Mouse (Mus musculus): ENCODE measurements at regions not wholly inside any gene's neighbourhood (a gene's known extent, or its start where the extent isn't known, plus 50 kb on each side); places are given as distances from the start of the nearest gene placed in this dataset.
"Not testable (repeated sequence)": the region's sequence is repeated elsewhere in the genome, so short reads cannot be mapped to it uniquely, and the experiment has no call there.

- DNase-seq (ENCODE audit: low read depth, low spot score), result peak; percentile 73
Observed at GRCm38 (mm10) chrY:4150031-4150430, 378.6 kb downstream of the Gm3376 start.

GRCm38 (mm10) chrY:4150681-4151080 lies 379.2 kb downstream of the Gm3376 start:
- not testable (repeated sequence) for DNase-seq (ENCODE audit: low read depth, low spot score)

GRCm38 (mm10) chrY:4152998-4153397 lies 381.5 kb downstream of the Gm3376 start:
- DNase-seq (ENCODE audit: low read depth, low spot score), result not testable (repeated sequence)

GRCm38 (mm10) chrY:4160371-4160770 lies 388.9 kb downstream of the Gm3376 start:
- DNase-seq (ENCODE audit: low read depth, low spot score), result no peak
